Mouse (Mus musculus): ENCODE measurements at regions not wholly inside any gene's neighbourhood (a gene's known extent, or its start where the extent isn't known, plus 50 kb on each side); places are given as distances from the start of the nearest gene placed in this dataset.

- no peak overlapping the region for H3K4me3 ChIP-seq
- no peaks in the 10 kb centered on the region for H3K36me3 ChIP-seq (ENCODE audit: control insufficient read depth, insufficient read depth, low read length)
- no peaks in the 10 kb centered on the region for H3K79me2 ChIP-seq (replicated peaks; ENCODE audit: control insufficient read depth, insufficient read depth, low read length)
- no peak for DNase-seq
- H3K9ac ChIP-seq (ENCODE audit: low read depth, low read length), result no peak overlapping the region
- no peaks in the 10 kb centered on the region for H3K4me1 ChIP-seq (ENCODE audit: control insufficient read depth, insufficient read depth, low read length)
- no peaks in the 10 kb centered on the region for H3K27me3 ChIP-seq (ENCODE audit: control insufficient read depth, insufficient read depth, low read length)
- TF ChIP-seq CTCF (IDR thresholded peaks at IDR 0.05) (no peak), EP300 (IDR thresholded peaks at IDR 0.05; ENCODE audit: insufficient read depth, low read depth, low read length) (no peak), POLR2A (IDR thresholded peaks at IDR 0.05; ENCODE audit: insufficient read depth, low read depth, low read length) (no peak)
- no peak overlapping the region for H3K27ac ChIP-seq
- WGBS, result 47% methylated on average over 2 of the region's 2 CpGs
- intact Hi-C loops (cut with DNase I), result no loop called here
These were observed 683.9 kb upstream of the Gm21961 start for GRCm38 (mm10) chr15:65698596-65698995.
